Mouse (Mus musculus) stomach, embryonic 15.5 days (tissue): ENCODE results near the gene C7. TPM values are rescaled to one million over a fixed set of nuclear protein-coding genes. Genes with fewer than 3 reads are reported as not detected.

Experiments
- ATAC-seq: fragments of 200-750 bp; cut with Nextera tagmentation; 2 replicates; pipeline ENCODE4 v1.8.0; 2017; ENCODE audit warnings: low read depth, moderate number of reproducible peaks, moderate TSS enrichment; ENCODE audit not compliant: insufficient read depth, low FRiP score
- H3K27ac ChIP-seq: fragments of 300-500 bp; sonication (generic); 2 replicates; pipeline ENCODE4 v1.5.1; 2015; ENCODE audit warnings: mild to moderate bottlenecking, inconsistent platforms
- H3K27me3 ChIP-seq: fragments of 300-500 bp; sonication (generic); replicated peaks from 2 replicates; pipeline ENCODE4 v1.6.1; 2015; ENCODE audit warnings: inconsistent platforms
- H3K36me3 ChIP-seq: fragments of 300-500 bp; sonication (generic); 2 replicates; pipeline ENCODE4 v1.6.1; 2015; ENCODE audit warnings: inconsistent platforms
- H3K4me1 ChIP-seq: fragments of 300-500 bp; sonication (generic); 2 replicates; pipeline ENCODE4 v1.6.1; 2015; ENCODE audit warnings: inconsistent platforms
- H3K4me2 ChIP-seq: fragments of 300-500 bp; sonication (generic); 2 replicates; pipeline ENCODE4 v1.6.1; 2015; ENCODE audit warnings: mild to moderate bottlenecking, inconsistent platforms
- H3K4me3 ChIP-seq: fragments of 300-500 bp; sonication (generic); replicated peaks from 2 replicates; pipeline ENCODE4 v1.5.1; 2015; ENCODE audit warnings: inconsistent platforms
- H3K9ac ChIP-seq: fragments of 300-500 bp; sonication (generic); 2 replicates; pipeline ENCODE4 v1.6.1; 2015; ENCODE audit warnings: inconsistent platforms
- H3K9me3 ChIP-seq: fragments of 300-500 bp; sonication (generic); 2 replicates; pipeline ENCODE4 v1.6.1; 2016; ENCODE audit warnings: inconsistent platforms
- WGBS: fragments of 180-500 bp; shearing (Covaris S2); methylation state at CpG from one replicate; pipeline ENCODE4 v1.1.7; 2015; 5-methylcytosine and 5-hydroxymethylcytosine counted together
- polyA plus RNA-seq: library from polyadenylated mRNA; unstranded; fragments of >200 nt; fragmentation: Nextera tagmentation; extraction: Ambion mirVana; gene quantifications from 2 replicates; pipeline ENCODE4 v1.2.1, GENCODE M21; 2015

C7 gene
- polyA plus RNA-seq: 0.08 TPM in 1 of 2 replicates, not detected in the other

DNA sequence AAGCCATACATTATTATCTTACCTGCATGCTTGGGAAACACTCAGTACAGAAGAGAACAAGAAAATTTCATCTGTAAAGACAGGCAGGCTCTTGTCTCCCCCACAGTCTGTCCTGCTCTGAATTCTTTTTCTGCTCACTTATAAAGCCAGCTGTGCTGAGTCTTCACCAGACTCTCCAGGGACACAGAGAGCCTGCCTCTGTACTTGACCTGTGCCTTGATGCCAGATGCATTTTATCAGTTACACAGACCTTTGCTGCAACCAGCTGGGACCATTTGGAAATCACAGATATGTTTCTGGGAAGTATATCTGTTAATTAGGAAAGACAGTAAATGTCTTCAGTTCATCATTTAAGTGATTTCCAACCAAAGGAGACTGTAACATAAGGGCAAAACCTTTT is at the start of gene C7:
TSS of gene C7 (minus strand) at position 106 of the 400 bp plus-strand sequence.
- Histone ChIP-seq H3K36me3 (no peaks in the 10 kb centered on the region), H3K27me3 (no peaks in the 10 kb centered on the region), H3K9me3 (no peaks in the 10 kb centered on the region), H3K4me3 (no peak within 1 kb of the TSS), H3K27ac (no peak within 1 kb of the TSS), H3K9ac (no peak within 1 kb of the TSS), H3K4me2 (no peak within 1 kb of the TSS), H3K4me1 (no peaks in the 10 kb centered on the region)
- no peak for ATAC-seq

DNA sequence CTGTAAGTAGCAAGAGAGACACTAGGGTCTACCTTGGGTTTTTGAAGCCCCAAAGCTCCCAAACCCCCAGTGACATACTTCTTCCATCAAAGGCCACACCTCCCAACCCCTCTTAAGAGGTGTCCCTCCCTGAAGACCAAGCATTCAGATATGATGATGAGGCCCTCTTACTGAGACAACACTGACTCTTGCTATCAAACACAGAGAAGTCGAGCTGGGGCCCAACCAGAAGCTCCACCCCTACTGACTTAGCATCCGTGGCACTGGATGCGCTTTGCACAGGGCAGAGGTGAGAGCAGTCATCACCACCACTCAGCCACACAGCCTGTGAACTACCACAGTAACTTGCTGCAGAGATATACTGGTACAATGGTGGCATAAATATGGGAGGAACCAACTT is 49.1 kb upstream of the C7 start:
- H3K27ac ChIP-seq: no peak overlapping the region

DNA sequence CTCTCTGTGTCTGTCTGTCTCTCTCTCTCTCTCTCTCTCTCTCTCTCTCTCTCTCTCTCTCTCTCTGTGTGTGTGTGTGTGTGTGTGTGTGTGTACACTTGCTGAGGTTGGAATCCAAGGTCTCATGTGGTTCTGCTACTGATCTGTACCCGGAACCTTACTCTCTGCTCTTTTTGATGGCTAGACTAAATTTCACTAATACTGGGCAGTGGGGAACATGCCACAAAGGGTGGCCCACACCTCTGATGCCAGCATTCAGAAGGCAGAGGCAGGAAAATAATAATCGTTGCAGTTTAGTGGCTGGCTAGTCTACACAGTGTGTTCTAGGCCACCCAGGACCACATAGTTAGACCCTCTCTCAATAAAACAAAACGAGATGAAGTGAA is 45.1 kb upstream of the C7 start:
- H3K36me3 ChIP-seq: no peaks in the 10 kb centered on the region
- no peaks in the 10 kb centered on the region for H3K9me3 ChIP-seq
- no peak for ATAC-seq
- 81% methylated on average over 3 of the region's 3 CpGs for WGBS
- no peak overlapping the region for H3K27ac ChIP-seq
- H3K9ac ChIP-seq: no peak overlapping the region
- 0 out of 2 replicates have a peak overlapping the region, but pooled peaks have one; percentile 35 for H3K4me3 ChIP-seq
- peak overlapping the region; percentile 33; the same call in 1 of the 2 replicates for H3K4me2 ChIP-seq
- H3K4me1 ChIP-seq: no peaks in the 10 kb centered on the region
- no peaks in the 10 kb centered on the region for H3K27me3 ChIP-seq

More for the DNA sequence above, 49.1 kb upstream of the C7 start:
- 75% methylated on average over 3 of the region's 3 CpGs for WGBS
- H3K27me3 ChIP-seq: no peaks in the 10 kb centered on the region
- no peak for ATAC-seq
- H3K9ac ChIP-seq: no peak overlapping the region
- H3K4me2 ChIP-seq: no peak overlapping the region
- H3K9me3 ChIP-seq: no peaks in the 10 kb centered on the region
- H3K4me3 ChIP-seq: no peak overlapping the region
- H3K4me1 ChIP-seq: peaks cover 2% of the 10 kb centered on the region; the same call in 1 of the 2 replicates
- H3K36me3 ChIP-seq: no peaks in the 10 kb centered on the region

DNA sequence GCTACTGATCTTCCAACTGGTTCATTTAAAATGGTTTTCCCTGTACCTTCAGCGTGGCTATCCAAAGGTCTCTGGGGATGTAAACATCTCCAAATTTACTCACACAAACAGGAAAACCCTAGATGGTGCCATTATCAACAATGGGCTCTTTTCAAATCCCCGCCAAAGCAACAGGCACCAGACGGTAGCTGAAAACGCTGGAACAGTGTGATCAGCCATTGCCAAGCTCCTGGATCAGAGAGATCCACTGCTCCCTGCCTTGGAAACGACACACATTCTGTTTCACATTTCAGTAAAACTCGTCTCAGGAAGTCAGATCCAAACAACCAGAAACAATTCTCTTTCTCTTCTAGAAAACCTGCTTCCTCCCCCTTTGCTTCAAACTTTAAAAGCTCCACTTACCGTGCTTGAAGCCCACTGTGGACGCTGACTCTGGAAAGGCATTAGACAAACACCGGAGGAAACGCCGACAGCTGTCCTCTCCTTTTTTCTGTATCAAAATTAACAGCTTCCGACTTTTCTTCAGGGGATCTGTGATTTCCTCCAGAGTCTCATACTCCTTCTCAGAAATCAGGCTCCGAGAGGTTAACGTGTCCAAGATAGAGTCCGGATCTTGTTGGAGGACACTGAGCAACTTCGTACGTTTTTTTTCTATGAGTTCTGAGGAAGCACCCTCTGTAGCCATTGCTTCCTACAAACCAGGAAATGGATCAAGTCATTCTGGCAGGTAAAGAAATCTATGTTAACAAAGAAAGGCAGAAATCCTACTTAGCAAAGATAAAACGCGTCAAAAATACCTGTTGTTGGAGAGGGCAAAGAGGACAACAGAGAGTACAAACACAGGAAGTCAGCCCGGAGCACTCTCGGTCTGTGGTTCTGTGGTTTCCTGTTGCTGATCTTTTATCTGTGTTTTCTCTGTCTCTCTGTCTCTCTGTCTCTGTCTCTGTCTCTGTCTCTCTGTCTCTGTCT is 44.4 kb upstream of the C7 start, which contains the start of gene Card6:
TSS of gene Card6 (minus strand) at position 854 of the 969 bp plus-strand sequence.
- ATAC-seq: no peak
- no peaks in the 10 kb centered on the region for H3K36me3 ChIP-seq
- no peaks in the 10 kb centered on the region for H3K27me3 ChIP-seq
- no peaks in the 10 kb centered on the region for H3K4me1 ChIP-seq
- WGBS: 39% methylated on average over 21 of the region's 21 CpGs
- H3K4me3 ChIP-seq: peak within 1 kb of the TSS; percentile 35
- H3K4me2 ChIP-seq: peak within 1 kb of the TSS; percentile 33
- peak within 1 kb of the TSS; percentile 65 for H3K27ac ChIP-seq
- H3K9ac ChIP-seq: no peak within 1 kb of the TSS
- no peaks in the 10 kb centered on the region for H3K9me3 ChIP-seq

DNA sequence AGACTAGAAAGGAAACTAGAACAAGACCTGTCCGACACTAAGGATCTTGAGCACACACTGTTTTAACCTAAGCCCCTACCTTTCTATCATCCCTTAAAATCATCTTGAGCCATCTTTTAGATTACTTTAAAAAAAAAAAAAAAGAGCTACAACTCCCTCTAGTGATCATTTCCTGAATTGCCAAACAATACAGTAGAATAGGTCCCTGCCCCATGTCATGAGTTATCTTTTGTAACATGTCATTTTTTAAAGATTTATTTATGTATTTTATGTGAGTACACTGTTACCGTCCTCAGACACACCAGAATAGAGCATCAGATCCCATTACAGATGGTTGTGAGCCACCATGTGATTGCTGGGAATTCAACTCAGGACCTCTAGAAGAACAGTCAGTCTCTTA is 42.8 kb upstream of the C7 start:
- H3K9me3 ChIP-seq: no peaks in the 10 kb centered on the region
- ATAC-seq: no peak
- WGBS: 46% methylated on average over 2 of the region's 2 CpGs
- no peak overlapping the region for H3K4me2 ChIP-seq
- no peak overlapping the region for H3K27ac ChIP-seq
- H3K27me3 ChIP-seq: no peaks in the 10 kb centered on the region
- no peak overlapping the region for H3K9ac ChIP-seq
- no peak overlapping the region for H3K4me3 ChIP-seq
- H3K36me3 ChIP-seq: no peaks in the 10 kb centered on the region
- H3K4me1 ChIP-seq: no peaks in the 10 kb centered on the region

DNA sequence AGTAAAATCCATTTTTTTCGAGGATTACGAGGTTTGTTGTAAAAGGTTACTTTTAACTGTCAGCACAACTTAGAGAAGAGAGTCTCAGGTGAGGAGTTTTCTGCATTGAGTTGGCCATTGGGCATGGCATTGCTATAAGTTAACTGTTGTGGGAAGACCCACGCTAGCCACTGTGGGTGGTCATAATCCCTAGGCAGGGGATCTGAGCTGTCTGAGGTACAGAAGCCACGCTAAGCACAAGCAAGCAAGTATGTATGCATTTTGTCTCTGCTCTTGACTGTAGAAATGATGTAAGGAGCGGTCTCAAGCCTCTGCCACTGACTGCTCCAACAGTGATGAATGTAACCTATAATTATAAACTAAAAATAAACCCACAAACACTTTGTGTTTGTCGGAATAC is 42.4 kb upstream of the C7 start:
- Histone ChIP-seq H3K4me1 (no peaks in the 10 kb centered on the region), H3K4me2 (no peak overlapping the region), H3K36me3 (no peaks in the 10 kb centered on the region), H3K27ac (no peak overlapping the region), H3K9ac (no peak overlapping the region), H3K27me3 (no peaks in the 10 kb centered on the region), H3K9me3 (no peaks in the 10 kb centered on the region), H3K4me3 (no peak overlapping the region)
- no peak for ATAC-seq
- 81% methylated on average over 6 of the region's 6 CpGs for WGBS

DNA sequence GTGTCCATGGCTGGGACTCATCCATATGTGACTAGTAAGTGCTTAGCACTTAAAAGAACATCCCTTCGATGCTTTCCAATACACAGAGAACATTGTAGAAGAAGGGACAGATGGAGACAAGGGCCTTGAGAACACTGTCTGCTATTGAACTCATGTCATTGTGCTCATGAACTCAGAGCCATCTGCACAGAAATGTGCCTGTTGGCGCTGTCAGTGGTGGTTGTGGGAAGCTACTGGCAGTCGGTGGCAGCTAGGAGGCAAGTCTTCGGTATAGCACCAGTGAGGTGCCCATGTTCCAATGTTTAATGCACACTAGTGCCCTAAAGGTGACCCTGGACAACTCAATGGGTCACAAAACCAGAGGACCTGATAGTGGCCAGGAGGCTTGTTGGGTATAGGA is 38.8 kb upstream of the C7 start:
- Histone ChIP-seq H3K4me2 (no peak overlapping the region), H3K36me3 (no peaks in the 10 kb centered on the region), H3K4me1 (no peaks in the 10 kb centered on the region), H3K4me3 (no peak overlapping the region), H3K27ac (no peak overlapping the region), H3K27me3 (no peaks in the 10 kb centered on the region), H3K9me3 (no peaks in the 10 kb centered on the region), H3K9ac (no peak overlapping the region)
- no peak for ATAC-seq
- 92% methylated on average over 4 of the region's 4 CpGs for WGBS

DNA sequence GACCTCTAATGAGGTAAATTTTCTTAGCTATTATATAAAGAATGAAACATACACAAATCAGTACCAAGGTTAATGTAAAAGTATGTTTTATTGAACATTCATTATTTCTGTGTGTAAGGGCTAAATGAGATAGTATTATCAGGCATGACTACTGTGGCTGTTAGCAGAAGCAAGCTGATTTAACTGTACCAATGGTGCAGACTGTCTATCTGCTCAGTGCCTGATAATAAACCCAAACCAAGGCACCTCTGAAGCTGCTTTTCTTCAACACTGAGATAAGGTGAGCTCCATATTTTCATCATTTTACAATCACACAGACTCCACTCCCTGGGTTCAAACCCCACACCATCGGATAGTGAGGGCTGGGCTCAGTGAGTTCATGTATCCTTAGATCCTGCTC is 33.8 kb upstream of the C7 start:
- no peak overlapping the region for H3K4me2 ChIP-seq
- no peak for ATAC-seq
- H3K4me1 ChIP-seq: no peaks in the 10 kb centered on the region
- H3K27me3 ChIP-seq: no peaks in the 10 kb centered on the region
- H3K36me3 ChIP-seq: no peaks in the 10 kb centered on the region
- no peak overlapping the region for H3K27ac ChIP-seq
- no peak overlapping the region for H3K4me3 ChIP-seq
- 86% methylated on average over 1 of the region's 1 CpGs for WGBS
- H3K9me3 ChIP-seq: no peaks in the 10 kb centered on the region
- no peak overlapping the region for H3K9ac ChIP-seq

DNA sequence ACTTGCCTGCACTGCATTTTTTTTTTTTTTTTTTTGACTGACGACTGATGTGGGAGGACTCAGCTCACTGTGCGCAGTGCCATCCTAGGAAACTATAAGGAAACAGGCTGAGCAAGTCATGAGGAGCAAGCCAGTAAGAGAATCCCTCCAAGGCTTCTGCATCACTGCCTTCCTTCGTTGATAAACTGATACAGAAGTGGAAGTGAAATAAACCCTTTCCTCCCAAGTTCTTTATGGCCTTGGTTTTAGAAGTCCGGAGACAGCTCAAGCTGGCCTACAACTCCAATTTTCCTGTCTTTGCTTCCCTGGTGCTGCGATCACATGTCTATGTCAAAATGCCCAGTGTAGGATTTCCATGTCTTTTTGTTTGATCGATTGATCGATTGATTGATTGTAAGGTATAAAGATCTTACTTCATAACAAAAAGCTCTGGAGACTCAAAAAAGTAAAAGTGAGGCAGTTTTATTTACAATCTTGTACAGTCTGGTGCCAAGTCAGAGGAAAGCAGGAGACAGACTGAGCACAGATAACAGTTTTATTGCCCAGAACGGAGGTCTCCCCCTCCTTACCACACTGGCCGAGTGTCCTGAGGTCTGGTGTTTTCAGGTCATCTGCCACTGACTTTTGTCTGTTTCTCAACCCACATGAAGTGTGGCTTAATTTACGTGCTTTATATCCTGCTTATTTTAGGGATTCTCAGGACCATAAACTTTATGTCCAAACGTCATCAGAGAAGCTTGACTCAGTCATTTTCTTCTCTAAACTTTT is 32.2 kb upstream of the C7 start:
- Histone ChIP-seq H3K4me3 (no peak overlapping the region), H3K4me2 (no peak overlapping the region), H3K27ac (no peak overlapping the region), H3K9ac (no peak overlapping the region), H3K4me1 (no peaks in the 10 kb centered on the region), H3K27me3 (no peaks in the 10 kb centered on the region), H3K9me3 (no peaks in the 10 kb centered on the region), H3K36me3 (no peaks in the 10 kb centered on the region)
- ATAC-seq: no peak
- 81% methylated on average over 11 of the region's 11 CpGs for WGBS

DNA sequence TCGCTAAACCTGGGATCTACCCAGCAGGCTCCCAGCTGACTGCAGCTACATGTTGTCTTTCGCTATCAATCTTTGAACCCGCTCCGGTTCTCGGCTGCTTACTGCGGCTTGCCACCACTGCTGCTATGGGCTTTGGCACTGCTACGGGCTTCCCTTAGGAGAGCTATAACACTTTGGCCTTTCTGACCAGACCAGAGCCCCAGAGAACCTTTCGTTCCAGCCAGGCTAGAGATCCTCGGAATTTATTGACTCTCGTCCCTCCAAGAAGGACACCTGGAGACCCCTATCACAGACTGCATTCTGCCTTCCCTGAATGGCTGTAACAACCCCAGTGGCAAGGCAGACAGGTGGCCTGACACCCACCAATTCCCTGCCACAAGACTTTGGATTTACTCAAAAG is 26.6 kb upstream of the C7 start:
- 90% methylated on average over 10 of the region's 10 CpGs for WGBS
- H3K36me3 ChIP-seq: no peaks in the 10 kb centered on the region

DNA sequence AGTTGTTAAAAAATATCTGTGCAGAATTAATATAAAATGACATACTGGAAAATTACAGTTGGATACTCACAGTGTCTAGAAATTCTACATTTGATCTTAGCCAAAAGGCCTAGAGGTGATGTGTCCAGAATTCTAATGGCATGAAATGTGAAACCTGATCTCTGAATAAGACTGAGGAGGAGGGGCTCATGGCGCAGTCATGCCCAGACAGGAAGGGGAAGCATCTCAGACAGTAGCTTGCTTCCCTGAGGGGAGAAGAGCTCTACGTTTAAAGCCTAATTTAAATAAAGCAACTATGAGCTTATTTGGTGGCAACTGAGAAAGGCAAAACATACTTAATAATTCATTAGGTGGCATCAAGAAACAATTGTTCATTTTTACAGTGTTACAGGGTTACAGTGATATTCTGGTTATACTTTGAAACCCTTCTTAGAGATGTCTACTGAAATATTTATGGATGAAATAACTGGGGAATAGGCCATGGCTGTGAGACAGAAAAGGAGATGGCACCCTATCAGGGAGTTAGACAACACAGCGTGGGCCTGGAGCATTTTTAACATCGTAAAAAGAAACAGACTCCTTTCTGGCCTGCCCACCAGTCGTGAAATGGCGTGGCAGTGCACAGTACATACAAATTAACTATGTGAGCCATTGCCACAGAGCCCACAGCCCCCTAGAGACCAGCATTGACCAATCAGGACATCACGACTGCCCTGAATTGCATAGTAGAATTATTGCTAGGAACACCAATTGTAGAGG is 25.5 kb upstream of the C7 start:
- no peaks in the 10 kb centered on the region for H3K36me3 ChIP-seq
- ATAC-seq: no peak
- no peaks in the 10 kb centered on the region for H3K9me3 ChIP-seq
- WGBS: 68% methylated on average over 7 of the region's 7 CpGs
- no peaks in the 10 kb centered on the region for H3K4me1 ChIP-seq
- no peak overlapping the region for H3K9ac ChIP-seq
- no peak overlapping the region for H3K4me3 ChIP-seq
- H3K27ac ChIP-seq: no peak overlapping the region
- H3K27me3 ChIP-seq: no peaks in the 10 kb centered on the region
- H3K4me2 ChIP-seq: no peak overlapping the region

More for the DNA sequence above, 26.6 kb upstream of the C7 start:
- Histone ChIP-seq H3K27me3 (no peaks in the 10 kb centered on the region), H3K4me2 (no peak overlapping the region), H3K27ac (no peak overlapping the region), H3K4me3 (no peak overlapping the region), H3K9me3 (no peaks in the 10 kb centered on the region), H3K4me1 (no peaks in the 10 kb centered on the region), H3K9ac (no peak overlapping the region)
- ATAC-seq: no peak
